Mouse (Mus musculus) heart, embryonic 11.5 days (tissue): Measurements from ENCODE around the gene Ergic1. TPM values are rescaled to one million over a fixed set of nuclear protein-coding genes. Genes with fewer than 3 reads are reported as not detected.

ENCODE experiments used
- ATAC-seq: fragments of 200-750 bp; cut with Nextera tagmentation; replicated peaks from 2 replicates; pipeline ENCODE4 v1.8.0; 2017; ENCODE audit warnings: moderate library complexity; ENCODE audit not compliant: insufficient number of reproducible peaks, low FRiP score, low TSS enrichment
- H3K27ac ChIP-seq: fragments of 300-500 bp; sonication (generic); 2 replicates; pipeline ENCODE4 v1.5.1; 2014; ENCODE audit warnings: mild to moderate bottlenecking, low read depth, low read length
- H3K27me3 ChIP-seq: fragments of 300-500 bp; sonication (generic); 2 replicates; pipeline ENCODE4 v1.6.1; 2014; ENCODE audit warnings: mild to moderate bottlenecking, low read length, mixed read lengths; ENCODE audit not compliant: control insufficient read depth, insufficient read depth
- H3K36me3 ChIP-seq: fragments of 300-500 bp; sonication (generic); 2 replicates; pipeline ENCODE4 v1.6.1; 2014; ENCODE audit warnings: mild to moderate bottlenecking, low read length, moderate library complexity, mixed read lengths; ENCODE audit not compliant: control insufficient read depth, insufficient read depth
- H3K4me1 ChIP-seq: fragments of 300-500 bp; sonication (generic); 2 replicates; pipeline ENCODE4 v1.6.1; 2014; ENCODE audit warnings: low read length; ENCODE audit not compliant: control insufficient read depth, insufficient read depth
- H3K4me2 ChIP-seq: fragments of 300-500 bp; sonication (generic); 2 replicates; pipeline ENCODE4 v1.6.1; 2014; ENCODE audit warnings: mild to moderate bottlenecking, moderate library complexity
- H3K4me3 ChIP-seq: fragments of 300-500 bp; sonication (generic); 2 replicates; pipeline ENCODE4 v1.5.1; 2014; ENCODE audit warnings: low read depth, low read length
- H3K9ac ChIP-seq: fragments of 300-500 bp; sonication (generic); 2 replicates; pipeline ENCODE4 v1.6.1; 2014; ENCODE audit warnings: mild to moderate bottlenecking, low read depth, low read length, moderate library complexity
- H3K9me3 ChIP-seq: fragments of 300-500 bp; sonication (generic); replicated peaks from 2 replicates; pipeline ENCODE4 v1.6.1; 2016; ENCODE audit warnings: low read length; ENCODE audit not compliant: control insufficient read depth
- WGBS: fragments of 180-500 bp; shearing (Covaris S2); extraction: QIAGEN DNeasy Blood & Tissue Kit; methylation state at CpG from one replicate; pipeline ENCODE4 v1.1.7; 2014; ENCODE audit not compliant: insufficient replicate concordance; 5-methylcytosine and 5-hydroxymethylcytosine counted together
- polyA plus RNA-seq: library from polyadenylated mRNA; unstranded; fragments of >200 nt; fragmentation: Nextera tagmentation; extraction: Ambion mirVana; gene quantifications from 2 replicates; pipeline ENCODE4 v1.2.1, GENCODE M21; 2014

Gene Ergic1
- polyA plus RNA-seq, 1 experiment from 2014 or later, result 147 TPM

GRCm38 (mm10) chr17:26686334-26687000 lies 125.2 kb downstream of the Ergic1 start:
- H3K4me2 ChIP-seq, result no peak overlapping the region
- no peak overlapping the region for H3K4me3 ChIP-seq
- H3K36me3 ChIP-seq, result no peaks in the 10 kb centered on the region
- WGBS, result 83% methylated on average over 17 of the region's 17 CpGs
- H3K27me3 ChIP-seq, result no peaks in the 10 kb centered on the region
- no peaks in the 10 kb centered on the region for H3K9me3 ChIP-seq
- no peak for ATAC-seq
- H3K27ac ChIP-seq, result no peak overlapping the region
- H3K4me1 ChIP-seq, result peaks cover 15% of the 10 kb centered on the region
- no peak overlapping the region for H3K9ac ChIP-seq

- ATAC-seq, result no peak
- H3K4me2 ChIP-seq, result no peak overlapping the region
- no peaks in the 10 kb centered on the region for H3K9me3 ChIP-seq
- WGBS, result 79% methylated on average over 8 of the region's 8 CpGs
- H3K4me1 ChIP-seq, result peaks cover 21% of the 10 kb centered on the region
- H3K9ac ChIP-seq, result 0 out of 2 replicates have a peak overlapping the region, but pooled peaks have one; percentile 39
- no peaks in the 10 kb centered on the region for H3K36me3 ChIP-seq
- H3K4me3 ChIP-seq, result no peak overlapping the region
- H3K27me3 ChIP-seq, result no peaks in the 10 kb centered on the region
- 0 out of 2 replicates have a peak overlapping the region, but pooled peaks have one; percentile 10 for H3K27ac ChIP-seq
These were observed 127.8 kb downstream of the Ergic1 start for GRCm38 (mm10) chr17:26688795-26689735.

DNA sequence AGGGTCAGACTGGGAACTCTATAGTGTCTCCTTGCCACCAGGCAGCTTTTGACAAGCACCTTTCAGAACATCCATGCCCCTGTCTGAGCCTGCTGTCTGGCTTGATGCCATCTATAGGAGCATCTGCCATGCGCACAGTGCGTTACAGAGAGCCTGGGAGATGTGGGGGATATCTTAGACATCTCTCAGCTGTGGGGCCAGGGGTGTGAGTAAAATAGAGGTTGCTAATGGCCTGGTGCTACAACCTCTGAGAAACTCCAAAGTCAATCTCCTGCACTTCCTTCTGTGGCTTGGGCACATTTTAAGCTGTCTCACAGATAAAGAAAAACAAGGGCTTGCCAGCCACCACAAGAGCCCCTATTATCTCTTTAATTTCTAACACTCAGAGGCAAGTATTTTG lies 128.5 kb downstream of the Ergic1 start:
- no peaks in the 10 kb centered on the region for H3K36me3 ChIP-seq
- no peak overlapping the region for H3K27ac ChIP-seq
- H3K4me1 ChIP-seq, result peaks cover 22% of the 10 kb centered on the region
- H3K9ac ChIP-seq, result no peak overlapping the region
- H3K9me3 ChIP-seq, result no peaks in the 10 kb centered on the region
- ATAC-seq, result no peak
- H3K27me3 ChIP-seq, result no peaks in the 10 kb centered on the region
- 74% methylated on average over 2 of the region's 2 CpGs for WGBS
- H3K4me3 ChIP-seq, result no peak overlapping the region
- no peak overlapping the region for H3K4me2 ChIP-seq

- WGBS, result 75% methylated on average over 5 of the region's 5 CpGs
- ATAC-seq, result no peak
- H3K9ac ChIP-seq, result no peak overlapping the region
- no peak overlapping the region for H3K4me2 ChIP-seq
- no peaks in the 10 kb centered on the region for H3K9me3 ChIP-seq
- H3K36me3 ChIP-seq, result 0 out of 2 replicates have a peak, but pooled peaks cover under 1% of the 10 kb centered on the region
- peaks cover 22% of the 10 kb centered on the region for H3K4me1 ChIP-seq
- H3K27me3 ChIP-seq, result no peaks in the 10 kb centered on the region
- no peak overlapping the region for H3K27ac ChIP-seq
- no peak overlapping the region for H3K4me3 ChIP-seq
These were observed 128.9 kb downstream of the Ergic1 start for GRCm38 (mm10) chr17:26690236-26690635.

DNA sequence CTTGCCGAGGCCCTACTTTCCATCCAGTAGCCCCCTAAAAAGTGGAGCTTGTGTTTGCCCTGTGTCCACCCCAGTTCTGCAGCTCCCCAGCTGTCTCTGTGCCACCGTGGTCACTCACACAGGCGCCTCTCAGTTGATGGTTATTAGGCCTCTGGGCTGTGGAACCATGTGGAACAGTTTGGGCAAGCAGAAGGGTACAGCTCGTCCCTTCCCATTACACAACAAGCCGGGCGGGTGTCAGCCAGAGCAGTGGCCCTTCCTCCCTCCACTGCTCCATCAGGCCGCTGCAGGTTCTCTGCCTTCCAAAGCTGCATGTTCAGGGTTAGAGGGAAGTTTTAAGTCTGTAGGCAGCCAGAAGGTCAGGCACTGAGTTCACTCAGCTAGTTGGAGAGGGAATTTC lies 129.8 kb downstream of the Ergic1 start:
- Histone ChIP-seq H3K36me3 (peaks cover 4% of the 10 kb centered on the region; the same call in 1 of the 2 replicates), H3K27me3 (no peaks in the 10 kb centered on the region), H3K9me3 (no peaks in the 10 kb centered on the region), H3K4me3 (no peak overlapping the region), H3K4me1 (peaks cover 22% of the 10 kb centered on the region), H3K27ac (no peak overlapping the region), H3K9ac (no peak overlapping the region), H3K4me2 (no peak overlapping the region)
- 77% methylated on average over 7 of the region's 7 CpGs for WGBS
- ATAC-seq, result no peak

- Histone ChIP-seq H3K4me2 (no peak overlapping the region), H3K27me3 (no peaks in the 10 kb centered on the region), H3K4me3 (no peak overlapping the region), H3K9ac (no peak overlapping the region), H3K4me1 (peaks cover 22% of the 10 kb centered on the region), H3K9me3 (no peaks in the 10 kb centered on the region), H3K36me3 (peaks cover 7% of the 10 kb centered on the region; the same call in 1 of the 2 replicates), H3K27ac (no peak overlapping the region)
- 79% methylated on average over 7 of the region's 7 CpGs for WGBS
- ATAC-seq, result no peak
These were observed 132.1 kb downstream of the Ergic1 start for GRCm38 (mm10) chr17:26693424-26693823.

DNA sequence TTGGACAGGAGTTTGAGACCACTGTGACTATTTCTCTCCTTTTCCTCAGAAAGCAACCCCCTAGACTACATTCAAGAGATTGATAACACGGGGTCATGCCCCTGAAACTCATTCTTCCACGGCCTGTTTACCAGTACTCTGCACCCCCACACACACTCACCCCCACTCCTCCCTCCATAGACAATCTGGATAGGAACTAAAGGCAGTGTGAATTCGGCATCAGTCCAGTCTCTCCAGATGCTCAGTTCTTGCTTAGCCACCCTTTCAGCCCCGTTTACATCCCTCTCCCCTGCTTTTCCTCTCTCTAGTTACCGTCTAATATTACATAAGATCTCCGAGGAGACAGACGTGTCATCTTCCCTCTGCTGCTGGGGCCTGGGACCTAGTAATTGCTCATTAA lies 132.9 kb downstream of the Ergic1 start:
- Histone ChIP-seq H3K4me3 (no peak overlapping the region), H3K4me1 (peaks cover 19% of the 10 kb centered on the region), H3K4me2 (no peak overlapping the region), H3K27me3 (no peaks in the 10 kb centered on the region), H3K36me3 (peaks cover 7% of the 10 kb centered on the region; the same call in 1 of the 2 replicates), H3K27ac (no peak overlapping the region), H3K9ac (no peak overlapping the region), H3K9me3 (no peaks in the 10 kb centered on the region)
- 71% methylated on average over 7 of the region's 7 CpGs for WGBS
- ATAC-seq, result no peak

DNA sequence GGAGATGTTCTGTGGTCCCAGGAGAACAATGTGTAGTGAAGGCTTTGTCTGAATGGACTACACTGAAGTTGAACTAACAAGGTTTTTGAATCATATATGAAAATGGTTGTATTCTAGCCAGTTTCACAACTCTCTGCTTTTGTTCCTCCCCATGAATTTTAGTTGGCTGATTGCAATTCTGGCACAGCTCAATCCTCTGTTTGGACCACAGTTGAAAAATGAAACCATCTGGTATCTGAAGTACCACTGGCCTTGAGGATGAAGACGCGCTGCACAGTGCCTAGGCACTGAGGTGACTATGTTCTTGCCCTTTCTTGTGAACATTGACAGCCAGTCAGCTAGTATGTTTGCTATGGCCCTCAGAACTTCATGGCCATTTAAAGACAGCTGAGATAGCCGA lies 133.9 kb downstream of the Ergic1 start:
- WGBS, result 94% methylated on average over 3 of the region's 3 CpGs

More for the DNA sequence above, 133.9 kb downstream of the Ergic1 start:
- peaks cover 21% of the 10 kb centered on the region for H3K4me1 ChIP-seq
- H3K9me3 ChIP-seq, result no peaks in the 10 kb centered on the region
- H3K27ac ChIP-seq, result no peak overlapping the region
- no peak for ATAC-seq
- no peak overlapping the region for H3K4me2 ChIP-seq
- no peak overlapping the region for H3K9ac ChIP-seq
- no peaks in the 10 kb centered on the region for H3K27me3 ChIP-seq
- no peak overlapping the region for H3K4me3 ChIP-seq
- H3K36me3 ChIP-seq, result peaks cover 10% of the 10 kb centered on the region; the same call in 1 of the 2 replicates
